ENCODE assay signal across 31 mouse cellular contexts in the genomic region with DNA sequence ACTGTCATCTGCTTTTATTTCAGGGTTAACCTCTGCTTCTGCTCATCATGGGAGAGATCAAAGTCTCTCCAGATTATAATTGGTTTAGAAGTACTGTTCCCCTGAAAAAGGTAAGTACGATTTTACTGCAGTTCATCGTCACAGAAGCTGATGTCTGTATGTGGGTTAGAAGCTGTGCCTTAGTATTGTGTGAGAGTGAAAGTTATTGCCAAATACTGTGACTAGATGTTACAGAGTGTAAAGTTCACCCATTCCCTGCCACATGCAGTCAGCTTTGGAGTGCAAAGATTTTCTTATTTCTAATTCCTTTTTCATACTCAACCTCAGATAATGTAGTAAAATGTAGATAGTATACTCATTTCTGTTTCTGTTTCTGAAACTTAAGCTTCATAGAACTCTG. TPM values are rescaled to one million over a fixed set of nuclear protein-coding genes. Genes with fewer than 3 reads are reported as not detected.
DNase-seq lines count a peak whose midpoint lies in the region; ATAC-seq and TF ChIP-seq lines count a peak whose summit lies in the region.
"Had no signal": no experiment of that assay in that cellular context is flagged by ENCODE, and none has a peak within 500 bp of the region (broad histone marks: within the 10 kb centered on the region; RNA-seq: fewer than 3 reads in every experiment).

No protein-coding gene starts in this region.

- 0 out of 2 replicates have a peak, but pooled peaks have one; percentile 25 for TF ChIP-seq EP300 in liver, postnatal 0 days (IDR thresholded peaks at IDR 0.05; ENCODE audit: low read depth)

- no peaks in the 10 kb centered on the region for H3K9me3 ChIP-seq in intestine, postnatal 0 days (ENCODE audit: control insufficient read depth)
- H3K9me3 ChIP-seq in intestine, embryonic 15.5 days, result no peaks in the 10 kb centered on the region
- no peaks in the 10 kb centered on the region for H3K9me3 ChIP-seq in liver, embryonic 12.5 days (replicated peaks)
- no peaks in the 10 kb centered on the region for H3K9me3 ChIP-seq in liver, postnatal 0 days (ENCODE audit: low read length)
- H3K9me3 ChIP-seq: embryonic facial prominence, embryonic 13.5 days; embryonic facial prominence, embryonic 15.5 days; forebrain, embryonic 10.5 days; forebrain, embryonic 12.5 days had no signal

- H3K4me1 ChIP-seq in intestine, postnatal 0 days (replicated peaks; ENCODE audit: control insufficient read depth, insufficient read depth, low read length), result peaks cover 9% of the 10 kb centered on the region
- peaks cover 7% of the 10 kb centered on the region for H3K4me1 ChIP-seq in intestine, embryonic 15.5 days (replicated peaks)
- H3K4me1 ChIP-seq in liver, adult 2 months (ENCODE audit: control insufficient read depth, insufficient read depth, low read length), result peaks cover 7% of the 10 kb centered on the region
- peaks cover 33% of the 10 kb centered on the region for H3K4me1 ChIP-seq in liver, embryonic 12.5 days
- H3K4me1 ChIP-seq in liver, postnatal 0 days (ENCODE audit: insufficient read depth), result peaks cover 15% of the 10 kb centered on the region

- no peak overlapping the region for H3K4me3 ChIP-seq in intestine, postnatal 0 days (ENCODE audit: low read depth, low read length)
- H3K4me3 ChIP-seq in intestine, embryonic 15.5 days (replicated peaks), result no peak overlapping the region
- no peak overlapping the region for H3K4me3 ChIP-seq in liver, adult 2 months (ENCODE audit: insufficient read depth, low read depth, low read length)
- H3K4me3 ChIP-seq in liver, embryonic 12.5 days, result no peak overlapping the region
- H3K4me3 ChIP-seq in liver, postnatal 0 days (ENCODE audit: low read depth, low read length), result no peak overlapping the region
- H3K4me3 ChIP-seq: embryonic facial prominence, embryonic 13.5 days; embryonic facial prominence, embryonic 15.5 days; erythroblast, embryonic 14.5 days; forebrain, embryonic 10.5 days; forebrain, embryonic 12.5 days had no signal

- 0 out of 2 replicates have a peak overlapping the region, but pooled peaks have one; percentile 22 for H3K27ac ChIP-seq in intestine, postnatal 0 days (ENCODE audit: low read depth, low read length)
- H3K27ac ChIP-seq in intestine, embryonic 15.5 days, result no peak overlapping the region
- no peak overlapping the region; the same call in 1 of the 2 replicates for H3K27ac ChIP-seq in liver, adult 2 months (replicated peaks; ENCODE audit: insufficient read depth, low read depth, low read length)
- H3K27ac ChIP-seq in liver, embryonic 12.5 days, result no peak overlapping the region
- peak overlapping the region; percentile 79 for H3K27ac ChIP-seq in liver, postnatal 0 days (ENCODE audit: low read depth)
- H3K27ac ChIP-seq: embryonic facial prominence, embryonic 13.5 days; embryonic facial prominence, embryonic 15.5 days; forebrain, embryonic 10.5 days; forebrain, embryonic 12.5 days had no signal

- H3K9ac ChIP-seq in intestine, postnatal 0 days (ENCODE audit: low read depth, low read length), result no peak overlapping the region
- H3K9ac ChIP-seq in intestine, embryonic 15.5 days, result no peak overlapping the region
- no peak overlapping the region for H3K9ac ChIP-seq in liver, adult 2 months (ENCODE audit: low read depth, low read length)
- H3K9ac ChIP-seq in liver, embryonic 12.5 days, result no peak overlapping the region
- no peak overlapping the region for H3K9ac ChIP-seq in liver, postnatal 0 days (replicated peaks)
- H3K9ac ChIP-seq: embryonic facial prominence, embryonic 13.5 days; embryonic facial prominence, embryonic 15.5 days; forebrain, embryonic 12.5 days had no signal

- H3K36me3 ChIP-seq in intestine, postnatal 0 days (ENCODE audit: control insufficient read depth, insufficient read depth), result peaks cover 23% of the 10 kb centered on the region
- 0 out of 2 replicates have a peak, but pooled peaks cover 3% of the 10 kb centered on the region for H3K36me3 ChIP-seq in intestine, embryonic 15.5 days
- peaks cover 10% of the 10 kb centered on the region for H3K36me3 ChIP-seq in liver, adult 2 months (ENCODE audit: control insufficient read depth, insufficient read depth, low read length)
- H3K36me3 ChIP-seq in liver, embryonic 12.5 days, result peaks cover 23% of the 10 kb centered on the region
- peaks cover 14% of the 10 kb centered on the region; the same call in 1 of the 2 replicates for H3K36me3 ChIP-seq in liver, postnatal 0 days (replicated peaks; ENCODE audit: insufficient read depth, low read length)

- no peaks in the 10 kb centered on the region; the same call in 1 of the 2 replicates for H3K79me2 ChIP-seq in liver, adult 2 months (ENCODE audit: control insufficient read depth, insufficient read depth, low read length)

- peak; percentile 81 for DNase-seq in liver, adult 2 months (ENCODE audit: extremely low read depth, low read depth, low spot score)
- DNase-seq in liver, postnatal 0 days, result no peak
- DNase-seq in liver, result no peak
- DNase-seq in embryo, embryonic 11 days, result no peak
- DNase-seq: adrenal gland, adult 2 months; adrenal gland, postnatal 10 days; adrenal gland, postnatal 25 days; B cell, adult 2 months; cerebellum, adult 11-12 months; cerebellum, adult 2 months; cerebellum, adult 9-10 months; cerebellum, postnatal 10 days; cerebellum, postnatal 25 days had no signal

- ATAC-seq in intestine, postnatal 0 days, result no peak
- no peak for ATAC-seq in intestine, embryonic 15.5 days
- ATAC-seq in liver, embryonic 12.5 days, result no peak
- peak; percentile 37 for ATAC-seq in liver, postnatal 0 days
- ATAC-seq: activated CD4-positive, CD25-positive, alpha-beta regulatory T cell, adult 4 months; CD4-positive, CD25-positive, alpha-beta regulatory T cell, adult 4 months; forebrain, embryonic 14.5 days; forebrain, embryonic 16.5 days; Patski had no signal

- no peak for TF ChIP-seq CTCF in intestine, postnatal 0 days (IDR thresholded peaks at IDR 0.05; ENCODE audit: low read depth)
- TF ChIP-seq CTCF in liver, adult 2 months (IDR thresholded peaks at IDR 0.05; ENCODE audit: low read depth, low read length), result no peak
- no peak for TF ChIP-seq CTCF in liver, postnatal 0 days (IDR thresholded peaks at IDR 0.05; ENCODE audit: low read depth)

- no peak for TF ChIP-seq POLR2A in liver, adult 2 months (IDR thresholded peaks at IDR 0.05; ENCODE audit: extremely low read depth, insufficient read depth, low read length)

- H3K27me3 ChIP-seq in intestine, postnatal 0 days (replicated peaks; ENCODE audit: control insufficient read depth, insufficient read depth, low read length), result no peaks in the 10 kb centered on the region
- H3K27me3 ChIP-seq in intestine, embryonic 15.5 days (replicated peaks), result no peaks in the 10 kb centered on the region
- H3K27me3 ChIP-seq in liver, adult 2 months (ENCODE audit: control insufficient read depth, insufficient read depth, low read length), result no peaks in the 10 kb centered on the region
- H3K27me3 ChIP-seq in liver, embryonic 12.5 days (replicated peaks), result no peaks in the 10 kb centered on the region
- no peaks in the 10 kb centered on the region for H3K27me3 ChIP-seq in liver, postnatal 0 days (ENCODE audit: insufficient read depth, low read length)
- H3K27me3 ChIP-seq: CH12.LX; embryonic facial prominence, embryonic 13.5 days; embryonic facial prominence, embryonic 15.5 days; forebrain, embryonic 12.5 days; Patski had no signal

- H3K4me2 ChIP-seq in intestine, postnatal 0 days (replicated peaks; ENCODE audit: low read depth), result no peak overlapping the region
- H3K4me2 ChIP-seq in intestine, embryonic 15.5 days (replicated peaks), result no peak overlapping the region
- no peak overlapping the region for H3K4me2 ChIP-seq in liver, embryonic 12.5 days
- no peak overlapping the region for H3K4me2 ChIP-seq in liver, postnatal 0 days (ENCODE audit: low read depth, low read length)
- H3K4me2 ChIP-seq: embryonic facial prominence, embryonic 13.5 days; embryonic facial prominence, embryonic 15.5 days; forebrain, embryonic 12.5 days had no signal

- 55% methylated on average over 2 of the region's 2 CpGs for WGBS in intestine, postnatal 0 days
- 90% methylated on average over 2 of the region's 2 CpGs for WGBS in intestine, embryonic 15.5 days
- WGBS in liver, adult 2 months, result 23% methylated on average over 2 of the region's 2 CpGs
- 93% methylated on average over 2 of the region's 2 CpGs for WGBS in liver, embryonic 12.5 days (ENCODE audit: insufficient replicate concordance)
- WGBS in liver, postnatal 0 days (ENCODE audit: insufficient replicate concordance), result 66% methylated on average over 2 of the region's 2 CpGs

RNA-seq across cellular contexts. Expression of a gene that starts 4.5 kb away (rescaled TPM):
- polyA plus RNA-seq in intestine, postnatal 0 days (2015; fragmentation: Nextera tagmentation; extraction: Ambion mirVana), result 85.8 and 86.3 TPM in 2 replicates
- polyA plus RNA-seq in intestine, embryonic 15.5 days (2015; fragmentation: Nextera tagmentation; extraction: Ambion mirVana), result 90.2 and 102 TPM in 2 replicates
- 20.0 and 25.7 TPM in 2 replicates for total RNA-seq in liver, adult 2 months (2014; rRNA removed)
- 10.7 and 11.3 TPM in 2 replicates for polyA plus RNA-seq in liver, adult 2 months (2012; rRNA removed)
- 29.9 and 31.1 TPM in 2 replicates for polyA plus RNA-seq in liver, embryonic 12.5 days (2016; fragmentation: Nextera tagmentation; extraction: Ambion mirVana)
- 34.4 and 37.0 TPM in 2 replicates for polyA plus RNA-seq in liver, postnatal 0 days (2015; fragmentation: Nextera tagmentation; extraction: Ambion mirVana)

RNA-seq across cellular contexts. Expression of a gene that starts 29.7 kb away (rescaled TPM):
- 14.8 and 15.7 TPM in 2 replicates for polyA plus RNA-seq in intestine, postnatal 0 days (2015; fragmentation: Nextera tagmentation; extraction: Ambion mirVana)
- 18.6 and 22.1 TPM in 2 replicates for polyA plus RNA-seq in intestine, embryonic 15.5 days (2015; fragmentation: Nextera tagmentation; extraction: Ambion mirVana)
- total RNA-seq in liver, adult 2 months (2014; rRNA removed), result 5.5 and 5.8 TPM in 2 replicates
- polyA plus RNA-seq in liver, adult 2 months (2012; rRNA removed), result 5.8 and 6.0 TPM in 2 replicates
- polyA plus RNA-seq in liver, embryonic 12.5 days (2016; fragmentation: Nextera tagmentation; extraction: Ambion mirVana), result 11.7 and 12.9 TPM in 2 replicates
- polyA plus RNA-seq in liver, postnatal 0 days (2015; fragmentation: Nextera tagmentation; extraction: Ambion mirVana), result 7.2 and 7.3 TPM in 2 replicates

RNA-seq across cellular contexts. Expression of a gene that starts 42.5 kb away (rescaled TPM):
- polyA plus RNA-seq in intestine, postnatal 0 days (2015; fragmentation: Nextera tagmentation; extraction: Ambion mirVana), result 261 and 305 TPM in 2 replicates
- 7.4 and 8.7 TPM in 2 replicates for polyA plus RNA-seq in intestine, embryonic 15.5 days (2015; fragmentation: Nextera tagmentation; extraction: Ambion mirVana)
- total RNA-seq in liver, adult 2 months (2014; rRNA removed), result 2.9 and 3.2 TPM in 2 replicates
- 0.14 and 0.22 TPM in 2 replicates for polyA plus RNA-seq in liver, adult 2 months (2012; rRNA removed)
- 0.32 TPM in 1 of 2 replicates, not detected in the other for polyA plus RNA-seq in liver, embryonic 12.5 days (2016; fragmentation: Nextera tagmentation; extraction: Ambion mirVana)
- polyA plus RNA-seq in liver, postnatal 0 days (2015; fragmentation: Nextera tagmentation; extraction: Ambion mirVana), result 15.1 and 17.0 TPM in 2 replicates
- total RNA-seq: adrenal gland, postnatal 25 days; CH12.LX; G1E had no signal
- polyA plus RNA-seq: activated CD4-positive, CD25-positive, alpha-beta regulatory T cell, adult 4 months; adrenal gland, adult 2 months; brain, embryonic 14.5 days; CD4-positive, CD25-positive, alpha-beta regulatory T cell, adult 4 months; cerebellum, adult 2 months; cortical plate, adult 2 months; embryonic facial prominence, embryonic 11.5 days; embryonic facial prominence, embryonic 13.5 days; embryonic facial prominence, embryonic 15.5 days; erythroblast, embryonic 14.5 days; forebrain, embryonic 10.5 days; forebrain, embryonic 12.5 days; forebrain, embryonic 14.5 days; forebrain, embryonic 16.5 days; G1E had no signal

RNA-seq across cellular contexts. Expression of a gene that starts 54.8 kb away (rescaled TPM):
- polyA plus RNA-seq in intestine, postnatal 0 days (2015; fragmentation: Nextera tagmentation; extraction: Ambion mirVana), result not detected in 2 replicates
- polyA plus RNA-seq in intestine, embryonic 15.5 days (2015; fragmentation: Nextera tagmentation; extraction: Ambion mirVana), result not detected in 2 replicates
- not detected in 2 replicates for total RNA-seq in liver, adult 2 months (2014; rRNA removed)
- polyA plus RNA-seq in liver, adult 2 months (2012; rRNA removed), result not detected in 2 replicates
- not detected in 2 replicates for polyA plus RNA-seq in liver, embryonic 12.5 days (2016; fragmentation: Nextera tagmentation; extraction: Ambion mirVana)
- polyA plus RNA-seq in liver, postnatal 0 days (2015; fragmentation: Nextera tagmentation; extraction: Ambion mirVana), result not detected in 2 replicates
- total RNA-seq: CH12.LX had no signal
- polyA plus RNA-seq: embryonic facial prominence, embryonic 11.5 days; embryonic facial prominence, embryonic 13.5 days; erythroblast, embryonic 14.5 days; forebrain, embryonic 10.5 days; forebrain, embryonic 14.5 days; G1E; Patski had no signal

Comparison
In these comparisons a context has a peak if more than half of its experiments do, and no peak if none do; other contexts are left out.
1. H3K27ac ChIP-seq: peak in intestine, postnatal 0 days (single experiment) and liver, postnatal 0 days (single experiment); none in intestine, embryonic 15.5 days (single experiment), liver, adult 2 months (single experiment) and liver, embryonic 12.5 days (single experiment).
2. RNA of a gene that starts 42.5 kb away (polyA plus RNA-seq): 261 to 305 TPM in intestine, postnatal 0 days; 15.1 to 17.0 TPM in liver, postnatal 0 days, 7.4 to 8.7 TPM in intestine, embryonic 15.5 days, 0.14 to 0.22 TPM in liver, adult 2 months and 0.32 TPM in liver, embryonic 12.5 days; every median in the first group is over 10 times any median in the second.